Mouse (Mus musculus): ENCODE data around the gene Psip1.
"Not testable (repeated sequence)": the region's sequence is repeated elsewhere in the genome, so short reads cannot be mapped to it uniquely, and the experiment has no call there.

The Psip1 gene

GRCm38 (mm10) chr4:83501037-83501430 lies 14.8 kb upstream of the Psip1 start:
- in situ Hi-C loops (cut with MboI, MseI): no loop called here

DNA sequence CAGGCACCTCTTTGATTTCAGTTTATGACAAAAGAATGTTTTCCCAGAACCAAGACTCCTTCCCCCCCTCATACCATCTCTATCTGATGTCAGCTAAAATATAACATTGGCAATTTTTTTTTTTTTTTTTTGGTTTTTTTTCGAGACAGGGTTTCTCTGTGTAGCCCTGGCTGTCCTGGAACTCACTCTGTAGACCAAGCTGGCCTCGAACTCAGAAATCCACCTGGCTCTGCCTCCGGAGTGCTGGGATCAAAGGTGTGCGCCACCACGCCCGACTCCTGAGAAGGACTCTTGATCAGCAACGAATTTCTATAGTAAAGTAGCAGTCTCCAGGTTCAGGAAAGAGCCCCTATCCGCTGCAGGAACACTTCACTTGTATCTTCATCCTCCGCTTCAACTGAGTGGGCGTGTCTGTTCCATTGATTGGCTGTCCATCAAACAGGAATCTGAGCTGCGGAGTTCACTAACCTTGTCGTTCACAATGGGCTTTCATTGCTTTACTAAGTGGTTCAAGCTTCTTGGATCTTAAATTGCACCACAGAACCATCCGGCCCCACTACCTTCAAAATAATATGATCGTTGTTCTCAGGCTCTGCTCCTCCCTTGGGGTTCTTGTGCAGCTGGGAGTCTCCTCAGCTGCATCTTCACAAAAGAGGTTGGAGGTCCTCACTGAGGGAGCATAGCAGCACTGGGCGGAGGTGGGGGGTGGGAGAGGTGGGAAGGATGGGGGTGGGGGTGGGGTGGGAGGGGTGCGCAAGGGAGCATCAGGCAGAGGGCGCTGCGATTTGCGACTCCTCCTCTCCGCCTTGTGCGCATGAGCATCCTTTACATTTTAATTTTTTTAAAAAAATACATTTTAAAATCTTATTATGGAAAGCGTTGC lies 14.1 kb upstream of the Psip1 start:
- in situ Hi-C loops (cut with MboI, MseI): no loop called here

- in situ Hi-C loops (cut with MboI, MseI): not testable (repeated sequence)
These were observed 10.8 kb upstream of the Psip1 start for GRCm38 (mm10) chr4:83497013-83497412.

- in situ Hi-C loops (cut with MboI, MseI): no loop called here
These were observed 6.9 kb upstream of the Psip1 start for GRCm38 (mm10) chr4:83493112-83493511.

DNA sequence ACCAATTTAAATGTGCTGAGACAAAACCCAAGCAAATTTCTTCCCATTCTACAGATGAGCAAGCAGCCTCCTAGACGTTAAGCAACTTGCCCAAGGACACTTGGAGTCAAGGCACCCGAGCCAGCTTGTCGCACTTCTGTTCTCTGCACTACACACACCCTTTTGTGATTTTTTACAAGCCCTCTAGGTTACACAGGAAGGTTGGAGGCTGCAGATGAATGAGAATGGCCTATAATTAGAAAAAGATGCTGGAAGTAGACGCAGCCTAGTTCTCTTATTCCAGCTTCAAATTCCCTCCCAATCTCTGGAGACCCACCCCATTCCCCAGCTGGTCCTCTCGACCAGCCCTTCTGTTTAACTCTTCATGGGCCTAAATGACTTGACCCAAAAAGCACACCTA lies 2.9 kb upstream of the Psip1 start:
- in situ Hi-C loops (cut with MboI, MseI): no loop called here

- in situ Hi-C loops (cut with MboI, MseI): no loop called here
These were observed 533 bp downstream of the Psip1 start for GRCm38 (mm10) chr4:83485735-83486116.

DNA sequence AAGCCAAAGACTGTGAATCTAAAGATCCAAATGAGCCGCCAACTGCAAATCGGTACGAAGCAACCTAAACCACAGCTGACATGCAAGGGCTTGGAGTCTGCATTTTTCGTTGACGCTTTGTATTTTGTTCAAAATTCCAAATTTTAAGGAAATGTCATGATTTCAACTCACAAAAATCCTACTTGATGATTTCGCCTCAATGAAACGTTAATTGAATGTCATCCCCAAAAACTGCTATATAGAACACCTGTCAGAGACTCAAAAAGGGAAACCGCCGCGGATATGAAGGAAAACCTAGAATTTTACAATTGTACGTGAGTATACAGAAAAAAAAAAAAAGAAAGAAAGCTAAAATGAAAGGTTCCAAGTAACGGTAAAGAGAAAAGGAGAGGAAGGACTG lies 1.0 kb downstream of the Psip1 start:
- in situ Hi-C loops (cut with MboI, MseI): no loop called here

- in situ Hi-C loops (cut with MboI, MseI): no loop called here
These were observed 18.1 kb downstream of the Psip1 start for GRCm38 (mm10) chr4:83468208-83468607.

GRCm38 (mm10) chr4:83467615-83468014 lies 18.6 kb downstream of the Psip1 start:
- in situ Hi-C loops (cut with MboI, MseI): no loop called here

- in situ Hi-C loops (cut with MboI, MseI): no loop called here
These were observed 21.4 kb downstream of the Psip1 start for GRCm38 (mm10) chr4:83464827-83465226.

- in situ Hi-C loops (cut with MboI, MseI): no loop called here
These were observed 26.2 kb downstream of the Psip1 start for GRCm38 (mm10) chr4:83460106-83460505.

GRCm38 (mm10) chr4:83450785-83451184 lies 35.5 kb downstream of the Psip1 start:
- in situ Hi-C loops (cut with MboI, MseI): no loop called here

DNA sequence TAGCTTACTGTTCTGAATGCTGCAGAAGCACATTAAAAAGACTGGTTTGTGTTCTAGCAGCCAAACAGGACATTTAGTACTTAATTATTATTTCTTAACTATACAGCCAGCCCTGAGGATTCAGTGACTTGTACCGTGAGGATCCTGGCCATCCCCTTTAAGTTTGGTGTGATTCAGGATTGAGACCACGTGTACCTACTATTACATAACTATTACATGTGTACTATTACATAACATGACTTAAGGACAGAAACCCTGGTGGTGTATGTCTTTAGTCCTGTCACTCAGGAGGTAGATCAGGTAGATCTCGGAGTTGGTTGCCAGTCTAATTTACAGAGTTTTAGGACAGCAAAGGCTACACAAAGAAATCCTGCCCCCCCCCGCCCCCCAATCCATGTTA lies 45.2 kb downstream of the Psip1 start:
- in situ Hi-C loops (cut with MboI, MseI): no loop called here

- in situ Hi-C loops (cut with MboI, MseI): no loop called here
These were observed 47.2 kb downstream of the Psip1 start for GRCm38 (mm10) chr4:83439045-83439444.

DNA sequence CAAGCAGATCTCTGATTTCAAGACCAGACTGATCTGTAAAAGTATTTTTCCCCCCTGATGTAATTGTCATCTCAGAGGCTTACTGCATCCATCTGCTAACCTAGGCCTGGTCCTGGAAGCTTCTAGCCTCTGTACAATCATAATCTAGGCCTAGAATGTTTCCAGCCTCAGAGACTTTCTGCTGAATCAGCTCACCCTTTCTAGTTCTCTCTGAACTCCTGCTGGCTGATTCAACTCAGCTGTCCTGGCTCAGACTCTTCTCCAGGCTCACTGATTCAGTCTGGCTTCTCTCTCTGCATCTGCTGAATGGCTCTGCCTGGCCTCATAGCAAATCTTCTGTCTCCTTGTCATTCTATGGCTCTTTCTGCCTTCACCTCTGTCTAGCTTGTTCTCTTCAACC lies 48.1 kb downstream of the Psip1 start:
- in situ Hi-C loops (cut with MboI, MseI): no loop called here

DNA sequence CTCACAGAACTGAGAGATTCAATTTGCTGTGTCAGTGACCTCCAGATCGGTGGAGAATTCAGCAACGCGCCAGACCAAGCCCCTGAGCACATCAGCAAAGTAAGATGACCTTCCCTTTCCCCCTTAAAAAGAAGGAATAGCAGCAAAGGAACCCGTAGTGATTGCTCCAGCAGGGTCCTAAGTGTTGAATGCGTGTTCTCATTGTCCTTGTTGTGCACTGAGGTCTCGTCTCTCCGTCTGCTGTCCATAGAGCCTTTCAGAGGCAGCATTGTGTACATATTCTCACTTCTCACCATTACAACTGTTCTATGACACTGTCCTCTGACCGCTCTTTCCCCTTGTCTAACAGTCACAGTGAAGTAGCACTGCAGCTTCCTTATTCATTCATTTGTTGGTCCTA lies 49.9 kb downstream of the Psip1 start:
- in situ Hi-C loops (cut with MboI, MseI): no loop called here

DNA sequence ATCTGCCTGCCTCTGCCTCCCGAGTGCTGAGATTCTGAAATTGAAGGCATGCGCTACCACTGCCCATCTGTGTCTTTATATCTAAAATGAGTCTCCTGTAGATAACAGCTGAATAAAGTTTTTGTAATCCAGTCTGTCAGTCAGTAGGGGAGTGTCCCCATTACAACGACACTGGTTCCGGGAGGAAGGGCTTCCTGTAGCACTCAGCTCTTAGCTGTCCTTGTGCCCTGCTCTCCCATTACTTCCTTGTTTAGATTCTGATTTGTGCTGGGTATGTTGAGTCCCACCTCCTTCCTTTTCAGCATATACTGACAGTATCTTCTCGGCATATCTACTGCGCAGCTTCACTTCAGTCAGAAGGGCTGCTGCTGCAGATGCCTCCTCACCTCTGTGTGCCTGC lies 53.4 kb downstream of the Psip1 start:
- in situ Hi-C loops (cut with MboI, MseI): no loop called here

- in situ Hi-C loops (cut with MboI, MseI): no loop called here
These were observed 54.3 kb downstream of the Psip1 start for GRCm38 (mm10) chr4:83431950-83432349.

- in situ Hi-C loops (cut with MboI, MseI): no loop called here
These were observed 57.4 kb downstream of the Psip1 start for GRCm38 (mm10) chr4:83428845-83429244.

DNA sequence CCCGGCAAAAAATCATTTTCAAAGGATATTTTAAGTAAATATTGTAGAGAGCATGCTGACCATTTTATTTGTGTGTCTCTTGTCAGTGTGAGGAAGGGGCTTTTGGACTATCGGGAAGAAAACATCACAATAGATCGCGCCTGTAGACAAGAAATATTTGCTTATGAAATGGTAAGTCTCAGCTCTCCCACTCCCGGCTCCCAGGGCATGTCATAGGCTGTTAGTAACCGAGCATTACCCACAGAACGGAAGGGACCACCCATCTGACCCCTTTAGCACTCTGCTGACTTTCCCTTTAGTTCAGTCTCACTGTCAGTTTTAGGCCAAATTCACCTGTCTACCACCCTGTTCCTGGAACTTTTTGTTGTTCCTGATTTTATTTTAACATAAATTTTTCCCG lies 58.6 kb downstream of the Psip1 start:
- in situ Hi-C loops (cut with MboI, MseI): no loop called here

GRCm38 (mm10) chr4:83427141-83427540 lies 59.1 kb downstream of the Psip1 start:
- in situ Hi-C loops (cut with MboI, MseI): no loop called here

DNA sequence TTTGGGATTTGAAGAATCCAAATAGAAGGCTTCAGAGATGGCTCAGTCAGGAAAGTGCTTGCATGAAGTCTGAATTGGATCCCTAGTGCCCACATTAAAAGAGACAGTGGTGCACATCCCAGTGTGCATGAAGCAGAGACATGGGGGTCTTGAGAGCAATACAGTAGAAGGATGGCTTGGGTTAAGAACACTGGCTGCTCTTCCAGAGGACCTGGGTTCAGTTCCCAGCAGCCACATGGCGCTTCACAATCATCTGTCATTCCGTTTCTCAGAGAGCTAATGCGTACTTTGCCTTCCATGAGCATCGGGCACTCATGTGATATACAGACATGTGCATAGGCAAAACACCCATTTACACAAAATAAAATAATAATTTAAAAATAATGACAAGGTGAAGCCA lies 61.1 kb downstream of the Psip1 start:
- in situ Hi-C loops (cut with MboI, MseI): no loop called here

DNA sequence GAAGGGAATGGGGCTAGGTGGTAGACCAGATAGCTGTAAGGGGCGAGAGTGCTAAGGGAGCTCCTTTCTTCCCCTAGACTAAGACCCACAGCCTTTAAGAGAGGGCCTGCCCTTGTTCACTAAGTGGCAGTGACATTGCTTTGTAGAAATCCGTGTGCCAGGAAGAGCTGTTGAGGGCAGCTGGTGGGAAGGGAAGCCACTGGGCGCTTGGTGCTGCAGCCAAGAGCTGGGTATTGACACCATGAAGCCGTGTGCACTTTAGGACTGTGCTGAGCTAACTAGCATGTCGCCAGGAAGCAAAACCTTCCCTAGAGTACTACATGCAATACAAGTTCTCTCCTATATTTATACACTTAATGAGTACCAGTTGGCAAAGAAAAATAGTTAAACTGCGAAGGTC lies 62.6 kb downstream of the Psip1 start:
- in situ Hi-C loops (cut with MboI, MseI): no loop called here

DNA sequence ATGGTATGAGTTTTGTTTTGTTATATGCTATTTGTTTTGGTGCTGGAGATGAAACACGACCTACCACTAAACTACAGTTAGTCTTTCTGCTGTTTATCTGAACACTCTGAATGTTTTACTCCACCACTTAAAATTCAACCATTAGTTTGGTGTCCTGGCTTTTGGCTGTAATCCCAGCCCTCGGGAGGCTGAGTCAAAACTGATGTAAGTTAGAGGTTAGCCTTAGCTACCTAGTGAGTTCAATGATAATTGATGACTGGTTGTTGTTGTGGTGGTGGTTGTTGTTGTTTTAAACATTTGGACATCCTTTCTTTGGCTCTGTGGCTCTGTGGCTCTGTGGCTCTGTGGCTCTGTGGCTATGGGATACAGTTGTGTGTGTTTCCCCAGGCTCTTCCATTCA lies 67.5 kb downstream of the Psip1 start:
- in situ Hi-C loops (cut with MboI, MseI): no loop called here
